Mouse (Mus musculus) lung, embryonic 14.5 days (tissue): ENCODE data around the gene Rasl11a. TPM values are rescaled to one million over a fixed set of nuclear protein-coding genes. Genes with fewer than 3 reads are reported as not detected.

ENCODE experiments used
- ATAC-seq: fragments of 200-750 bp; cut with Nextera tagmentation; 2 replicates; pipeline ENCODE4 v1.8.0; 2017; ENCODE audit warnings: mild to moderate bottlenecking, moderate TSS enrichment, moderate library complexity; ENCODE audit not compliant: insufficient read depth
- DNase-seq: peaks from one replicate; pipeline ENCODE4 v3.0.0-alpha.2; 2015
- H3K27ac ChIP-seq: fragments of 300-500 bp; sonication (generic); 2 replicates; pipeline ENCODE4 v1.5.1; 2014; ENCODE audit warnings: low read depth, mild to moderate bottlenecking, moderate library complexity
- H3K27me3 ChIP-seq: fragments of 300-500 bp; sonication (generic); 2 replicates; pipeline ENCODE4 v1.6.1; 2014; ENCODE audit warnings: low read length, control low read depth; ENCODE audit not compliant: insufficient read depth
- H3K36me3 ChIP-seq: fragments of 300-500 bp; sonication (generic); 2 replicates; pipeline ENCODE4 v1.6.1; 2014; ENCODE audit warnings: control low read depth; ENCODE audit not compliant: insufficient read depth
- H3K4me1 ChIP-seq: fragments of 300-500 bp; sonication (generic); 2 replicates; pipeline ENCODE4 v1.6.1; 2014; ENCODE audit warnings: antibody characterized with exemption, control low read depth; ENCODE audit not compliant: insufficient read depth
- H3K4me2 ChIP-seq: fragments of 300-500 bp; sonication (generic); 2 replicates; pipeline ENCODE4 v1.6.1; 2014; ENCODE audit warnings: mild to moderate bottlenecking
- H3K4me3 ChIP-seq: fragments of 300-500 bp; sonication (generic); 2 replicates; pipeline ENCODE4 v1.5.1; 2014; ENCODE audit warnings: low read depth, low read length
- H3K9ac ChIP-seq: fragments of 300-500 bp; sonication (generic); 2 replicates; pipeline ENCODE4 v1.6.1; 2014
- H3K9me3 ChIP-seq: fragments of 300-500 bp; sonication (generic); 2 replicates; pipeline ENCODE4 v1.6.1; 2016; ENCODE audit warnings: low read depth, low read length, control low read depth
- CTCF ChIP-seq: IDR thresholded peaks from 2 replicates; pipeline ENCODE4 v1.5.1; 2016; ENCODE audit warnings: antibody characterized with exemption, low read depth
- WGBS: fragments of 180-500 bp; shearing (Covaris S2); extraction: QIAGEN DNeasy Blood & Tissue Kit; methylation state at CpG from one replicate; pipeline ENCODE4 v1.1.7; 2014; 5-methylcytosine and 5-hydroxymethylcytosine counted together
- polyA plus RNA-seq: library from polyadenylated mRNA; unstranded; fragments of >200 nt; fragmentation: Nextera tagmentation; extraction: Ambion mirVana; gene quantifications from 2 replicates; pipeline ENCODE4 v1.2.1, GENCODE M21; 2014

The Rasl11a gene
- polyA plus RNA-seq, 1 experiment from 2014 or later = 18.6 TPM

DNA sequence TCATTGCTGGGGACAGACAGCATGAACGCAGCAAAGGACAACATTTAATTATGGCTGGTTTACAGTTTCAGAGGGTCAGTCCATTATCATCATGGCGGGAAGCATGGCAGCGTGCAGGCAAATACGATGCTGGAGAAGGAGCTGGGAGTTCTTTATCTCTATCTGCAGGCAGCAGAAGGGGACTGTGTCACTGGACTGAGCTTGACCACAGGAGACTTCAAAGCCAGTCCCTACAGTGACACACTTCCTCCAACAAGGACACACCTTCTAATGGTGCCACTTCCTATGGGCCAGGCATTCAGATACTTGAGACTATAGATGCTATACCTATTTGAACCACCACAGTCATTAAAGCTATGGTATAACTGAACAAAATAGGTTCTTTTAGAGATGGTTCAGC, 29.5 kb upstream of the Rasl11a start:
- no peaks in the 10 kb centered on the region for H3K36me3 ChIP-seq
- no peak for TF ChIP-seq CTCF
- no peaks in the 10 kb centered on the region for H3K27me3 ChIP-seq
- WGBS = 74% methylated on average over 4 of the region's 4 CpGs
- no peaks in the 10 kb centered on the region for H3K9me3 ChIP-seq
- no peak overlapping the region for H3K4me3 ChIP-seq
- DNase-seq (no peak), ATAC-seq (no peak)
- H3K4me1 ChIP-seq = no peaks in the 10 kb centered on the region
- no peak overlapping the region for H3K4me2 ChIP-seq
- H3K9ac ChIP-seq = no peak overlapping the region
- H3K27ac ChIP-seq = no peak overlapping the region

DNA sequence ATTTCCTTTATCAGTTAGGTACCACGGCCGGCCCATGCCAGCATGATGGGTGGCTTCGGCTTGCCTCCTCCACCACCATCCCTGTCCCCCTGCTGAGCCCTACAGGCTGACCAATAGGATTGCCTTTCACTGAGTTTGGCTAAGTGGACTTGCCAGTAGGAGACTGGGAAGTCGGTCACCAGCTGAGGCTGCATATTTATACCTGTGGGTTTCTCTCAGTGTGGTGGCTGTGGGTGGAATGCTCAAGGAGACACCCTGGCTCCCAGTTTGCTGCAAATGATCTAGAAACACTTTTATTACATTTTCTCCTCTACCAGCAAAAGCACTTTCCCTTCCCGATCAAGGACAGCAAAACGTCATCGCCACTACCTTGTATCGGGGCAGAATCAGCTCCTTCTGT, 27.3 kb upstream of the Rasl11a start:
- 62% methylated on average over 8 of the region's 8 CpGs for whole genome bisulfite sequencing
- Histone ChIP-seq H3K4me2 (no peak overlapping the region), H3K36me3 (no peaks in the 10 kb centered on the region), H3K4me3 (no peak overlapping the region), H3K27me3 (no peaks in the 10 kb centered on the region), H3K27ac (no peak overlapping the region), H3K4me1 (no peaks in the 10 kb centered on the region), H3K9me3 (no peaks in the 10 kb centered on the region), H3K9ac (no peak overlapping the region)
- TF ChIP-seq CTCF = no peak
- no peak for DNase-seq
- ATAC-seq = no peak

DNA sequence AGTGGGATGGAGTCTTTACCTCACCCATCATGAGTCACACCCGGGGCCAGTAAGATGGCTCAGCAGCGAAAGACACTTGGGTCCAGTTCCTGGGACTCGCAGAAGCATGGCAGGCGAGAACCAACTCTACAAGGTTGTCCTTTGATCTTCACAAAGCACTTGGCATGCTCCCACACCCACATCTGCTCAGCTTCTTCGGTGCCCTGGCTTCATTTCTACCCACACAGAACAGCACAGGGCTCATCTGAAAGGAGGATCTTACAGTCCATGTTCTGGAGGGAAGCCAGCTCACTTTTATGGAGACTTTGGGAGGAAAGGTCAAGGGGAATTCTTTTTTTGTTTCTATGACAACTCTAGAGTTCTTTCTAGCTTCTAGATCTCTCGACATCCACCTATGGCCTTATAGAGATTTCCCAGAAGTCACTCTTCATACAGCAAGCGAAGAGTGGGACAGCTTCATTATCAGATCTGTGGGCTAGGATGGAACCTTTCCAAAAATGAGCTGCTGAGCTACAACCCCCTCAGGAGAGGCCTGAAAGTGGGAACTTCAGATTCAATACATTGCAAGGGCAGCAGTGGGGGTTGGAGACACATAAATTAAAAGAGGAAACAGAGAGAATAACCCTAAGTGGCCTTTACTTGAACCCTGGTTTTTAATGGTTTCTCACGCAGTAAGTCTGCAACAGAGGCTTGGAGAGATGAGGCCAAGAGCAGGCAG, 25.8 kb upstream of the Rasl11a start:
- ATAC-seq (no peak), DNase-seq (peak; percentile 34)
- WGBS = 68% methylated on average over 8 of the region's 8 CpGs
- no peak overlapping the region for H3K4me2 ChIP-seq
- H3K4me3 ChIP-seq = no peak overlapping the region
- no peaks in the 10 kb centered on the region for H3K36me3 ChIP-seq
- no peaks in the 10 kb centered on the region for H3K27me3 ChIP-seq
- no peak overlapping the region for H3K27ac ChIP-seq
- no peak for TF ChIP-seq CTCF
- no peak overlapping the region for H3K9ac ChIP-seq
- H3K4me1 ChIP-seq = no peaks in the 10 kb centered on the region
- no peaks in the 10 kb centered on the region for H3K9me3 ChIP-seq

DNA sequence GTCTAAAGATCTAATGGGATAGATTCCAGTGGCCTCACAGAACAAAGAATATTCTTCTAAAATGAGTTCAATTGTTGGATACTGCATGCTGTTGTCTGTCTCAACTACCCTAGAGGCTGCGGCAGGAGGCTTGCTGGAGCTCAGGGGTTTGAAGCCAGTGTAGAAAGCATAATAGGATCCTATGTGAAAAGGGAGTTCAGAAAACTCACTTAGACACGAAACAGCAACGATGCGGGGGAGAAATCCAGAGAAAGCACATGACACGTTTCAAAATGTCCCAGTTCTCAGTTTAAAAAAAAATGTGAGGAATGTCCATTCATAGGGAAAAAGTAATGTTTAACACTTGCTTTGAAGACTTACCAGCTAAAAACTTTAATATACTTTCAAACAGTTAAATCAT, 21.9 kb upstream of the Rasl11a start:
- no peak overlapping the region for H3K9ac ChIP-seq
- no peak overlapping the region for H3K4me3 ChIP-seq
- TF ChIP-seq CTCF = no peak
- H3K4me1 ChIP-seq = no peaks in the 10 kb centered on the region
- no peaks in the 10 kb centered on the region for H3K9me3 ChIP-seq
- H3K36me3 ChIP-seq = no peaks in the 10 kb centered on the region
- no peaks in the 10 kb centered on the region for H3K27me3 ChIP-seq
- H3K27ac ChIP-seq = no peak overlapping the region
- ATAC-seq = no peak
- no peak for DNase-seq
- no peak overlapping the region for H3K4me2 ChIP-seq
- WGBS = 71% methylated on average over 5 of the region's 5 CpGs

DNA sequence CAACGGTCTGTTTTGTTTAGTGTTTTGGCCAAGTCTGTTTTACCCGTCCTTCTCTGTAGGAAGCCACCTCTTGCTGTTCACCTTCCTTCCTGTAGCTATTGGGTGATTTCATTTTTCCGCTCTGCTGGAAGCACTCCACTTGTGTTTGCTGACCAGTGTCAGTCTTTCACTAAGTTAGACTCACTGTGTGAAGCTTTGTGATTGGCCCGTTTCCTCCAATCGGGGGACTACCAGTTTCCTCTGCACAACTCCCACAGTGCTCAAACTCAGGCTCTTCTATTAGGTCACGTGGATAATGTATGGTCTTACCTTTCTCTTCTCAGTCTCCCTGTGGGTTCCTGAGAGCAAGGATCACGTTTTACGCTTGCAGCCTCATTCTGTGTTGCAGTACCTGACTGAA, 15.3 kb upstream of the Rasl11a start:
- H3K9me3 ChIP-seq = no peaks in the 10 kb centered on the region
- H3K4me2 ChIP-seq = 0 out of 2 replicates have a peak overlapping the region, but pooled peaks have one; percentile 0
- ATAC-seq (no peak), DNase-seq (peak; percentile 43)
- no peak overlapping the region for H3K27ac ChIP-seq
- H3K36me3 ChIP-seq = peaks cover 6% of the 10 kb centered on the region
- no peak overlapping the region for H3K4me3 ChIP-seq
- 0 out of 2 replicates have a peak, but pooled peaks cover 7% of the 10 kb centered on the region for H3K4me1 ChIP-seq
- no peaks in the 10 kb centered on the region for H3K27me3 ChIP-seq
- TF ChIP-seq CTCF = no peak
- no peak overlapping the region for H3K9ac ChIP-seq
- WGBS = 41% methylated on average over 8 of the region's 8 CpGs

DNA sequence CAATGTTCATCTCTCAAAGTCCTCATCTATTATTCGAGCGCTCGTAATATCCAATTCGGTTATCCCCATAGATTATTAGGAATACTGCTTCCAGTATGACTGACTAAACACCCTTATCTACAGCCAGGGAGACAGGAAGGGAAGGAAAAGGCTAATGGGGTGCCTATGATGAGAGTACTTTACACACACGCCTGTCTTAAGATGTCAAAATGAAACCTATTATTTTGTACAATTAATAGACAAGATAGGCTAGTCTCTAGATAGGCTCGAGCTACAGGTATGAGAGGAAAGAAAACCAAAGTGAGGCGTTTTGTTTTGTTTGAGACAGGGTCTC, 12.5 kb upstream of the Rasl11a start:
- Histone ChIP-seq H3K9me3 (no peaks in the 10 kb centered on the region), H3K27ac (peak overlapping the region; percentile 88), H3K4me1 (0 out of 2 replicates have a peak, but pooled peaks cover 11% of the 10 kb centered on the region), H3K9ac (peak overlapping the region; percentile 88), H3K27me3 (no peaks in the 10 kb centered on the region), H3K4me2 (peak overlapping the region; percentile 84), H3K4me3 (peak overlapping the region; percentile 70), H3K36me3 (peaks cover 35% of the 10 kb centered on the region)
- TF ChIP-seq CTCF = no peak
- ATAC-seq (no peak), DNase-seq (no peak)
- 27% methylated on average over 7 of the region's 7 CpGs for WGBS

DNA sequence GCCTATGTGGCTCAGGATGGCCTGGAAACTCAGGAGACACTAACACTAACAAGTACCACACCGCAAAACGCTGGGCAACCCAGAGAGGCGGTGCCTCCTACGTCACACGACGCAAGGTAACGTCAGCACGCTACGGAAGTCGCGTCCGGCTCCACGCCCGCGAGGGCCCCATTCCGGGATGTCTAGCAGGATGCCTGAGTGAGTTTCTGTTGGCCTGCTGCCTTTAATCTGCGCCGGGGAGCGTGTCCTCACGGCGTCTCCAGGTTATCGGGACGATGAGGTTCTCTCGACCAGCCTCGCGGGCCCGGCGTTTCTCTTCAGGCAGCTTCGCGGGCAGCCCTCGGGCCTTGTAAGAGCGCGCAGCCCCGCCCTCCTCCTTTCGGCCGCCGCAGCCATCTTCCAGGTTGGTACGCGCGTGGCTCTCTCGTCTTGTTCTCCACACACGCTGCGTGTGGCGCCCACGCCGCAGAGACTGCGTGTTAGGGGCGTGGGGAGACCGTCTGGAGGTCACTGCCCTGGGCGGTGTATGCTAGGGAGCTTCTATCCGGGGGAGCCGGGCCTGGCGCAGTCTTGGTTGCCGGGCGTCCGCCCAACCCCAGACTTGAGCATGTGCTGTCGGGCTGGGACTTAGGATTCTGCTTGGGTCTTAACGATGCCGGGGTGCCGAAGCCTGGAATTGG, 12.0 kb upstream of the Rasl11a start, which contains the start of gene Rpl21:
TSS of gene Rpl21 (plus strand) at position 122 of the 680 bp plus-strand sequence.
- TF ChIP-seq CTCF = no peak
- Histone ChIP-seq H3K36me3 (peaks cover 40% of the 10 kb centered on the region), H3K4me2 (peak within 1 kb of the TSS; percentile 84), H3K4me1 (0 out of 2 replicates have a peak, but pooled peaks cover 11% of the 10 kb centered on the region), H3K9ac (peak within 1 kb of the TSS; percentile 88), H3K9me3 (no peaks in the 10 kb centered on the region), H3K4me3 (peak within 1 kb of the TSS; percentile 70), H3K27me3 (no peaks in the 10 kb centered on the region), H3K27ac (peak within 1 kb of the TSS; percentile 88)
- under 1% methylated on average over 60 of the region's 60 CpGs for WGBS
- peak; percentile 98 for DNase-seq
- ATAC-seq = peak; percentile 98
